Mouse (Mus musculus) ZHBTc4 (cell line): ENCODE results near the gene Zc3h7b.
A peak's percentile ranks its signal among the peaks of the same experiment; 100 is the strongest.

Source experiments
- DNase-seq: peaks from one replicate; pipeline ENCODE4 v3.0.0-alpha.2; 2011; ENCODE audit warnings: low read depth, low spot score

Gene Zc3h7b

DNA sequence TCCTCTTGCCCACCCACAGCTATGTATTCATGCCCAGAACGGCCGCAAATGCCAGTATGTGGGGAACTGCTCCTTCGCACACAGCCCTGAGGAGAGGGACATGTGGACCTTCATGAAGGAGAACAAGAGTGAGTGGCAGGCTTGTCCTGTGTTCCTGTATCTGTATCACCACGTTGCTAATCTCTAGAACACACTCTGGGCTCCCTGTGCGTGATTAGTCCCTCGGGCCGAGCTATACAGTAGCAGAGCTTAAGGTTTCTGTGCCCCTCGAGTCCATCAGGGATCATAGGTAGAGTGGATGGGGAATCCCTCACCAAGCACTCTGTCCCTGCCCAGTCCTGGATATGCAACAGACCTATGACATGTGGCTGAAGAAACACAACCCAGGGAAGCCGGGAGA is 47.6 kb downstream of the Zc3h7b start:
- DNase-seq: no peak

DNA sequence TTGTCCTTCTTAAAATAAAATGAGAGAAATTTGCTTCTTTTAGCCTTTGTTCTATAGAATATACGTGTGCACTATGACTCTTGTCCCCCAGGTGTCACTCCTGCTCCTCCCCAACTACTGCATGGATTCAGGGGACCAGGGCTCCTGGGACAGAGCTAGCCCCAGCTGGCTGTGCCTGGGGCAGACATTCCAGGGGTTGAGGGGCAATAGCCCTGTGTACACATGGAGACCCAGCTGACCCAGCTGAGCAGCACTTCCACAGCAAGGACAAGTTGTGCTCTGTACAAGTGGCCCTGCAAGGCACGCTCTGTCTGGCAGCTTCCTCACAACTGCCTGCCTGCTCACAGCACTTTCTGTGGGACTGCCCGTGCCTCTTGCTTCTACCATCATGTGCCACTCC is 51.4 kb downstream of the Zc3h7b start:
- no peak for DNase-seq

DNA sequence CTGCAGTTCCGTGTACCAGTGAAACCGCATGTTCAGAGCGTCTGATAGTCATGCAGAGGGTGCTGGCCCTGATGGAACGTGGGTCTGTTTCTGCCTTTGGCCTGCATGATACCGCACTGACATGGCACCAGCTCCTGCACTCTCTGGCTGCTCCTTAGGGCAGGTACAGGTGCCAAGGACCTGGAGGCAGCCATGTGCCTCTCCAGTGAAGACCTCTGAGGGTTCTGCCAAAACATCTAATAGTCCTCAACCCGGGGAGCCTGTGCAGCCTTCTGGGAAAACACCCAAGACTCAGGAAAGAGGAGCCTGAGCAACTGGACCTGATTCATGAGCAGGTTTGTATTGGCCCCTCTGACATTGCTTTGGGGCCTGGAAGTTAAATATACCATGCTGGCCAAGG is 53.0 kb downstream of the Zc3h7b start:
- DNase-seq: no peak

DNA sequence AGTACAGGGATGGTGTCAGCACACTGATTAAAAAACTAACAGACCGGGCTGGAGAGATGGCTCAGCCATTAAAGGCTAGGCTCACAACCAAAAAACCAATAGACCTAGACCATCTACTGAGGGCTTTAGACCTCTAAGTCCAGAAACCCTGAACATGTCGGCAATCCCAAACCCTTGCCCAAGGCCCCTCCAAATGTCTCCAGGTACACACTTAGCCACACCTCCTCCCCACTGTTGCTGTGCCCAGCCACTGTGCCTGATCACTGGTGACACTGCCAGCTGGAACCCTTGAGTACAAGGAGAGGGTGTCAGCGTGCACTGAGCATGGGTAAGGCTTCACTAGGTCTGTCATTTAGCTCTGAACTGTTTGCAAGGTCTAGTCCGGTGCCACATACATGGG is 53.6 kb downstream of the Zc3h7b start:
- DNase-seq: no peak

DNA sequence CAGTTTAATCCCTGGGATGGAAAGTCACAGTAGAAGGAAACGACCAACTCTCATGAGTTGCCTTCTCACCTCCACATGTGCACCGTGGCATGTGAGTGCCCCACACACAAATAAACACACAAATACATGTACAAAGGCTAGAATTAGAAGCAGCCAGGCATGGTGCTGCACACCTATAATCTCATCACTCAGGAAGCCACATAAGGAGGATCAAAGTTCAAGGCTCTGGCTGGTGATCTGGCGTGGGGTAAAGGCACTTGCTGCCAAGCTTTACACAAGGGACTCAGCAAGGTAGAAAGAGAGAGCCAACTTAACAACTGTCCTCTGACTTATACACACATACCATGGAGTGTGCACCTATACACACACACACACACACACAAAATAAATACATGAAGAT is 55.5 kb downstream of the Zc3h7b start:
- no peak for DNase-seq

DNA sequence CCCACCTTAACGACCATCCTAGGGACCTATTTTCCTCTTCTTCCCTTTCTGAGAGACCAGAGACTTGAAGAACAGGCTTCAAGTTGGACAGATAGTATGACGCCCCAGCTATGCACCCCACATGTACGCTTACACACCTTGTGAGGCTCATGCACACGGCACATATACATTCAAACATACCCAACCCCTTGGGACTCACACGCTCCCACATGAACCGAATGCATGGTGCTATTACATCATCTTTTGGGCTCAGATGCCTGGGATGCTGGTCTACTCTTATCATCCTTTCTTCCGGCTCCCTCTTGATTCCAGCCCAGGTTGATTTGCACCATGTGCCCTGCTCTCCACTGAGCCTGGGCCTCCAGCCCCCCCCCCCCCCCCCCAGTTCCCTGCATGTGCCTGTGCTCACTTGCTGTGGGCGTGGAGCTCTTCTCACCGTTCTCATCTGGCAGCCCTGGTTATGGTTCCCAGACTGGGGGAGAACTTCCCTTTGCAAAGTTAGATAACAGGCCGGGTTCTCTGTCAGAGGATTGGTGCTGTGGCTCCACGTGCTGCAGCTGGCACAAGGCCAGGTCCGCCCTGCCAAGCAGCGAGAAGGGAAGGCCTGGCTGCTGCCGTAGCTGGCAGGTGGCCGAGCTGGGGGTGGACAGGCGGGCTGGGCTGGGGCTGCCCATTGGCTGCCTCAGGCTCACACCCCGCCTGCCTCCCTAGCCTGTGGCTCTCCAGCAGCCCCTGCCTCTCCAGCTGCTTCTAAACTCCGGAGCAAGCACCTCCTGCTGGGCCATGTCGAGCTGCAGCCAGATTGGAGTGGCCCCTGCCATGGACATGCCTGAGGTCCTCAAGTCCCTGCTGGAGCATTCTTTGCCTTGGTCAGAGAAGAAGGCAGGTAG is 57.4 kb downstream of the Zc3h7b start, which contains the start of gene Tef:
TSS of gene Tef (plus strand) at position 421 of the 890 bp plus-strand sequence.
- DNase-seq: peak; percentile 71

DNA sequence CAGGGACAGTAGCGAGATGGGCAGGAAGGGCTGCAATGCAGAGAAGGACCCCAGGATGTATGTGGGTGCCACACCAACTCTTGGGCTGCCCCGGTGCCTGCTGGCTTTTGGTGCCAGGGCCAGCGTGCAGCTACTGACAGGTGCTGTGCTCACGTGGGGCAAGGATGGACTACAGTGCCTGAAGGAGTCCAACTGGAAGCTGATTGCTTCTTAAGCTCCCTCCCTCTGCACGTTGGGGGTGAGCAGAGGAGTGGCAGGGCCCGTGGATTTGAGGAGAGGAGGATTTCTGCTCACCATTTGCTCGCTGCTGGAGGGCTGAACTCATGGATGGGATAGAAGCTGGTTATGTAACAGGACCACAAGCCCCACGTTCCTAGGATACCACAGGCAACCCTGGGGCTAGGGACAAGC is 58.1 kb downstream of the Zc3h7b start:
- DNase-seq: no peak

DNA sequence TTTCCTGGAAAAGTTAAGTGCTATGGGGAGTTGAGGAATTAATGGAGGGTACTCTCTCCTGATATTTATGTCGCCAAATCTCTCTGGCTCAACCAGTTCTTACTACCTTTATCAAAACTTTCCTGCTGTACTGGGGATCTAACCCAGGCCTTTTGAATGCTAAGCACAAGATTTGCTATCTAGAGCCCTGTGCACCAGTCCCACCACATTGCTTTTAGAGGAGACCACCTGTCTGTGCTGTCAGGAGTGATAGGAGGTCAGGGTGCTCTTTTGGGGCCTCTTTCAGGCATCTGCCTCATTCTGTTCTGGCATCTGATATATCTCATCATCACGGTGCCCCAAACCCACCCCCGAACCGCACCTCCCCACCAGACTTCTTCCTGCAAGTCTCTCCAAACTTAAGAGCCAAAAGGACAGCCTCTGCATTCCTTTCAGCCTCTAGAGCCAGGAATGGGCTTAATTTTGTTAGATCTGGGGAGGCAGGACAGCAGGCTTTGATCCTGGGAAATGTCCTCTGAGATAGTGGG is 58.6 kb downstream of the Zc3h7b start:
- DNase-seq: no peak

DNA sequence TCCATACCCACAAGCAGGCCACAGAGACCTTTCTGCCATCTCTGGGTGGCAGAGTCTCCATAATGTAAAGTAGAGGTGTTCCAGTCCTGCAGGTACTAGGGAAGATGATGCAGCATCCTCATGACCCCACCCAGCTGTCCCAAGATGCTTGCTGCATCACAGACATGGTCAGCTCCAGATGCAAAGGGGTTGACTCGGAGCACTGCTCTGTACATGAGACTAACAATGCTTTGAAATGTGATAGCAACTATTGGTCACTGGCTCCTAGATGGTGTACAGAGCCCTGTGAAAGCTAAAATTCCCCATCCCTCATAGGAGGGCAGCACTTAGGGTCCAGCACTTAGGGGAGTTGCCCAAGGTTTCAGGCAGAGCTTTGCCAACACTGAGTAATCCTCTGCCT is 59.3 kb downstream of the Zc3h7b start:
- DNase-seq: no peak

DNA sequence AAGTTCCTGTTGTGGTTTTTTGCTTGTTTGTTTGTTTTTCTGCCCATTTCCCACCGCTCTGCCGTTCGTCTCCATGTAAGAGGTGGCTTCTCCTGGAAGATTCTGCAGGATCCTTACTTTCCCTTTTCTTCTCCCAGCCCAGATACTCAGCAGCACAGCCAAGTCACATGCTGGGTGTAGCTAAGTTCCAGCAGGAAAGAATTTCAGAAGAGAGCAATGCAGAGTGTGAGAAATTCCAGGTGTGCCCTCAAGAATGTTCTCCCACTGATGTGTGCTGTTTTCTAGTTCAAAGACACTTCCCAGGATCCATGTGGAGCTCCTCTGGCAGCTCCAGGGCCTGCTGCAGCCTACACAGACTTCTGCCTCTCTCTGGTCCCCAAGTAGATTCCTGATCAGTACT is 60.0 kb downstream of the Zc3h7b start:
- peak; percentile 49 for DNase-seq

DNA sequence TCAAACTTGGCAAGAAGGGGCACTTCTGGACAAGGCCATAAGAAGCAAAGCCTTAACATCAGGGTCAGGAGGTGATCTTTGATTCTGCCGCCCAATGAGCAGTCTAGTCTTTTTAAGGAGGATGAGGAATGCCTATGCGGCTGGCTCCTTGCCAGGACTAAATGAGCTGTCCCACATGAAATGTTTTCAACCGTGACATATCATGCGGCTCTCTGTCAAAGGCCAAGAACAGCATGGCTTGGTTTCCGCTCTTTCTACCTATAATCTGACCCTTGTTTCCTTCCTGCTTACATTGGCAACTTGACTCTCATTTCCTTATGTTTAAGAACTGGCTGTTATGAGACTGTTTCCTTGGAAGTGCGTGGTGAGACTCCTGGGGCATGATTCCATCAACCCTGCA is 60.8 kb downstream of the Zc3h7b start:
- DNase-seq: no peak

DNA sequence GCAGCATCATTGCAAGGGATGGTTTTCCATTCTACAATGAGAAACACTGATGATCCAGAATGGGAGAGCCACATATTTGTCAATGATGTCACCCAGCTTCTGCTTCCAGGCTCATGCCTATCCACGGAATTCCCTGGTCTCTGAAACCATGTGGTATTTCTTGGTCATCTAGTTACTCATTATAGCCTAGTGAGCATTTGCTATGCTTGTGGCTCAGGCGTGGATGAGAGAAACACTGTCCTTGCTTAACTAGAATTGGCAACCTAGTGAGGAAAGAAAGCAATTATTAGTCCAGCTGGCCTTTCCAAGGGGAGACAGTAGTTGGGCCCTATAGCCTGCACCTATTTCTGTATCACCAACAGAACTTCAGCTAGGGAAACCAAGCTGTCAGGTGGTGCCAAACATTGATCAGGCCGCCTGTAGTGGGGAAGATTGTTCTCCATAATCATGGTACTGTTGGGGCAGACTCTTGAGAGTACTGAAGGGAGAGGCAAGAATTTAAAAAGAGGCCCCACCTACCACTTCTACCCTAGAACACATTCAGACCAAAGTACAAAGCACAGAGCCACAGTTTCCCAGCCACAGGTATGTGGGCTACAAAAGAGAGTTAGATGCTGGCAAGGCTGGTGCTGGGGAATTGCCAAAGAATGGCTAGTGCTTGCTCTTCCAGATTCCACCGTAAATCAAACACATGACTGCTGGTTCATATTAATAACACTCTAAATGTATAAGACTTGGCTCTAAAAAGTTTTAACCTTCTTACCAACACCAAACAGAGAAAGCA is 62.0 kb downstream of the Zc3h7b start:
- no peak for DNase-seq

DNA sequence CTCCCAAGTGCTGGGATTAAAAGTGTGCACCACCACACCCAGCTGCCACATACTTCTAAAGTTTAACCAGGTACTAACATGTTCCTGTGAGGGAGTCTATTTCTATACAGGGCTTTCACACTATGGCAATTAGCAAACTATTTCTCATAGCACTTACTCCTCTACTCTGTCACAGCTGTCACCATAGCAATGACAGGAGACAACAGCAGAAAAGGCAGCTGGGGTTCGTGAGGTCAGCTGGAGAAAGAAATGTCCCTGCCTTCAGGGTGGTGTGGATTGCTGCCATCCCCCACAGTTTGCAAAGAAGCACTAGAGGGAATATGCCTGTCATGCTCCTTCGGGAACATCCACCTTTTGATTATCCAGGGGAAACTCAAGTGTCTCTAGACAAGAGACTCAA is 63.9 kb downstream of the Zc3h7b start:
- DNase-seq: no peak

DNA sequence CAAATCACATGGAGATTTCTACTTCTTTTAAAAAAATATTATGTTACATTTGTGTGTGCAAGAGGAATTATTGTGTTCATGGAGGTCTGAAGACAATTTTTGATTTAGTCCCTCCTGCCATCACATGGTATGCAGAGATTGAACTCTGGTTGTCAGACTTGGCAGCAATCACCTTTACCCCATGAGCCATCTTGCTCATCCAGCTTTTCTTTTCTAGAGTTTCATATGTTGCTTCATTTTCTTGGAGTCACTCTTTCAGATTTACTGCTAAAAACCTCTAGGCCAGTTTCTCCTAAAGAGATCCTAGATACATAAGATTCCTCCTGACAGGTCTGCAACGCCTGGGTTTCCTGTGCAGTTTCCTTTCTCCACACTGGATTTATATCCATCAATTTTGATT is 64.7 kb downstream of the Zc3h7b start:
- DNase-seq: no peak

DNA sequence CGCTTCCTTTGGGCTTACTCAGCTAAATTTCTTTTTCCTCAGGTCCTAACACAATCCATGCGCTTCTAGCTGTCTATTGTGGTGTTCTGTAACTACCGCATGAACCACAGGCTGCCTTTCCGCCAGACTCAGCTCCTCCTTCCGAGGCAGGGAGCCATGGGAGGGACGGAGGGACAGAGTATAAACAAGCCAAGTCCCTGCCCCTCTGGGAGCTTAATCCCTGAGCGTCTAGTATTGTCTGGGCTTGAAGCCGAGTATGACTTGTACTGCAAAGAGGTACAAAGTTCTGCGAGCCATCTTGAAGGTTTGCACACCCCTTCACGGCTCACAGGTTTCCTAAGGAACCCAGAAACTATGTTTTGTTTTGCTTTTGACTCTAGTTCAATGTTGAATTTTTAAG is 65.3 kb downstream of the Zc3h7b start:
- DNase-seq: peak; percentile 67

DNA sequence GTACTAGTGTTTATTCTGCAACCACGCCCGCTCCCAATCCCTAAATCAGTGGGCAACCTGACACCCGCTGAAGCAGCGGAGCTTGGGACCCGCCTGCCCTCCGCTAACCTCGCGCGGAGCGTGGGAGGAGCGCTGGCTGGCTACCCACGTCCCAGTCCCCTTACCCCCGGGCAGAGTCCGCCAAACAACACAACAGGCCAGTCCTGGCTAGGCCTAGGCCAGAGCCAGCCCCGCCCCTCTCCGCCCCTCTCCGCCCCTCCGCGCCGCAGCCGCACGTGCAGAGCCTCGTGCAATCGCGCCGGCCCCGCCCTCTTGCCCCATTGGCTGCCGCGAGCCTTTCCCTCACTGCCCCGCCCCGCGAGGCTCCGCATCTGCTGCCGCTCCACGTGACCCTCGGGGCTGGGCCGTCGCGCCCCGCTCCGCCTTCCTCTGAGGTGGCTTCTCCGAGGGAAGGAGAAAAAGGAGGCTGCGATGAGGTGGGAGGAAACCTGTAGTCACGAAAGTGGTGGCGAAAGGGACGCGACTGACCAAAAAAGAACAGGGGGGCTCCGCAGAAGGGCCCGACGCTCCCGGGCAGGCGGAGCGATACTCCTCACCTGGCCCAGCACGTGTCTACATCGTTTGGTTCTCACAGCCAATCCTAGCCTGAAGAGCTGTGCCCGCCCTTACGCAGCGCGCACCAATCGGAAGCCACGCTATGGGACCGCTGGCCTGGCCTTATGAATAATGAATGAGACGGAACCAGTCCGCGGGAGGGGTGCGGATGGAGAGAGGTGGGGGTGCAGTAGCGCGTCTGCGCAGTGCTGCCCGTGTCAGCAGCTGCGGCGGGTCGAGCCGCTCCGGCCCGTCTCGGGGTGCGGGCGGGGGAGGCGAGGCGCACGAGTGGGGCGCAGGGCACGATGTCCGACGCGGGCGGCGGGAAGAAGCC is 66.1 kb downstream of the Zc3h7b start:
- peak; percentile 99 for DNase-seq

DNA sequence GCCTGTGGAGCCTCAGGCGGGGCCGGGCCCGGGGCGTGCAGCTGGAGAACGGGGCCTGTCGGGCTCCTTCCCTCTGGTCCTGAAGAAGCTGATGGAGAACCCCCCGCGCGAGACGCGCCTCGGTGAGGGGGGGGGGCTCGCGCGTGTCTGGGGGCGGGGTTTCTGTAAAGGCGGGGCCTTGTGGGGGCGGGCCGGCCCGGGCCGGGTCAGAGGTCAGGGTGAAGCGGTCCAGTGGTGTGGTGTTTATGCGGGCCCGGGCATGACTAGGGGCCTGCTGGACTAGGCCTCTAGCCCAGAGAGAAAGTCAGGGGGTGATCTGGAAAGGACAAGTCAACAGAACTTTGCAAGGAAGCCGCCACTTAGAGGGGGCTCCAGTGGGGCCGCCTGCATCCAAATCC is 66.7 kb downstream of the Zc3h7b start:
- DNase-seq: no peak

DNA sequence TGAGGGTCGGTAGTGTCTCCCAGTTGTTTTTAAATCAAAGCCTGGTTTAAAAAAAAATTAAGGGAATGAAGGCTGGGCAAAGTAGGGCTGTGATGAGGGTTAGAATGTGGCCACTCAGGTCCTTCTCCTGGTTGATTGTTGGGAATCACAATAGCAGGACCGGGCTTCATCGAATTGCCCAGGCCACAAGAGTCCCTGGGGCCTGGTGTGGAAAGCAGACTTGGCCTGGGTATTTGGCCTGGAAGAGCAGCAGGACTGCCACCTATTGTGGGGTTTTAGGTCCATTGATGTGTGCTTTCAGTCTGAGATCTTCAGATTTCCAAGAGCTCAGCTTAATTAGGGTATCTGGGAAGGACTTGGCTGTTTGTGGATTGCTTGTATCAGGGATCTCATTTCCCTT is 67.4 kb downstream of the Zc3h7b start:
- no peak for DNase-seq

DNA sequence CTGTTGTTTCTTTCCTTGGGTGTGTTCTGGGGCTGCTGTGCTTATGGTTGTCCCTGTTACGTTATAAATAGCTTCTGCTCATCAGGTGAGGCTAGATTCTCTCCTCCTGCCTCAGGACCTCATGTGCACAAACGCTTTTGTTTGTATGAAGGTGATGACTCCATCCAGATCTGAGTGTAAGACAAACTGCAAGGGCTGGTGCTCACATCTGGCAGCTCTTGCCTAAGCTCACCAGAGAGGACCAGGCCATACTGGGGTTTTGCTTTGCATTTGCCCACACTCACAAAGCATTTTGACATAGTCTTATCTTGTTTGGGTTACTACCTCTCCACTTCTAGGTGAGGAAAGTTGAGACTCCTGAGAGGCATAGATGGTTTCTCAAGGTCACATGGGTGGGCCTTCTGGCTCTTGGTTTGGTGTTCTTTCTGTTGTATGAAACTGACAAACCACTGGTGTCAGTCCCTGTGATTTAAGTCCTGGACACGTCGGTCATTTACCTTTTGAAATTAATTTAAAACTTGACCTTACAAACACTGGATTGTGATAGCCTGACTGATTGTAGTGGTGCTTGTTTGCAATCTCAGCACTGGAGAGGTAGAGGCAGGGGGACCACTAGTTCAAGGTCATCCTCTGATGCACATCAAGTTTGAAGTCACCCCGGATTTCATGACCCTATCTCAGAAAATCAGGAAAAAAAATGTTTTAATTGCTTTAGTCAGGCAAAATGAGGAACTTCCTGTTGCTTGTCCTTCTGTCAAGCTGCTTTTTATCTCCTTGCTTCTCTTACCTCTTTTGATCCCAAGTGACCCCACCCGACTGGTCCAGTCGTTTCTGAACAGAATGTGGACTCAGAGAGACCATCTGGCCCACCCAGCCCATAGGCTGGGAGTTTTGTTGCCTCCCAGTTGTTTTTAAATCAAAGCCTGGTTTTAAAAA is 68.1 kb downstream of the Zc3h7b start:
- no peak for DNase-seq

DNA sequence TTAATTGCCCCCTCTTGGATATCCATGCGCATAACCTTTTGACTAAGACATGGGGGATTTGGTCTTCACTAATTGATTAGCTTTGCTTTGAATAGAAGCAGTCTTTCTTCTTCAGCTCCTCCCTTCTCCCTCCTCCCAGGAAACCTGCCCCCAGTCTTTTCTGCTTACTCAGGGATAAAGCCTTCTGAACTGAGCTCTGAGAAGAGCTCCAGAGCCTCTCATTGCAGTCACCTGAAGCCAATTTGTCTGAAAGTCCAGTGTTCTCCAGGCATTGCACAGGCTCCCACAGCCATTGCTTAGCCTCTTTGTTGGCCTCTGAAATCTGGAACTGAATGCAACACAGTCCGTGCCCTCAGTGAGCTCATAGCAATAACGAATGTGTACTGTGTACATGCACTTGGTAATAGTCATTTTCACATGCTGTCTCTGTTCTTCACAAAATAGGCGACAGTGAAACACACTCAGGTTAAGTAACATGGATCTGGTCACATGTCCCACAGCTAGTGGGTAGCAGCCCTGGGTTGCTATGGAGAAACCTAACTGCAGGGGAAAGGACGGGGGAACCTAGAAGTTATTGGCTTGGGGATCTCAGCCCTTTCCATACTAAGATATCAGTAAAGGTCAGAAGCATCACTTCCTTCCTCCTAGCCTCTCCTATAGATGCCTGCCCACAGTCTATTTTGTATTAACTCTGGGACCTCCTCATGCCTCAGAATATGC is 69.3 kb downstream of the Zc3h7b start:
- DNase-seq: no peak
